Mouse (Mus musculus) forebrain, embryonic 14.5 days (tissue): ENCODE data around the gene Ampd1. TPM values are rescaled to one million over a fixed set of nuclear protein-coding genes. Genes with fewer than 3 reads are reported as not detected.
"Not testable (repeated sequence)": the region's sequence is repeated elsewhere in the genome, so short reads cannot be mapped to it uniquely, and the experiment has no call there.

Experiments used
- ATAC-seq: fragments of 200-750 bp; cut with Nextera tagmentation; 2 replicates; pipeline ENCODE4 v1.8.0; 2017; ENCODE audit warnings: mild to moderate bottlenecking, moderate library complexity
- DNase-seq: peaks from one replicate; pipeline ENCODE4 v3.0.0-alpha.2; 2015; ENCODE audit warnings: low spot score
- H3K27ac ChIP-seq: fragments of 300-500 bp; sonication (generic); 2 replicates; pipeline ENCODE4 v1.5.1; 2014; ENCODE audit warnings: low read depth, mild to moderate bottlenecking, control low read depth, low read length, moderate library complexity
- H3K27me3 ChIP-seq: fragments of 300-500 bp; sonication (generic); replicated peaks from 2 replicates; pipeline ENCODE4 v1.6.1; 2014; ENCODE audit warnings: low read length, control low read depth, mixed read lengths; ENCODE audit not compliant: control insufficient read depth, insufficient read depth
- H3K36me3 ChIP-seq: fragments of 300-500 bp; sonication (generic); 2 replicates; pipeline ENCODE4 v1.6.1; 2014; ENCODE audit warnings: low read length, control low read depth; ENCODE audit not compliant: control insufficient read depth, insufficient read depth
- H3K4me1 ChIP-seq: fragments of 300-500 bp; sonication (generic); 2 replicates; pipeline ENCODE4 v1.6.1; 2014; ENCODE audit warnings: antibody characterized with exemption, low read length, control low read depth; ENCODE audit not compliant: control insufficient read depth, insufficient read depth
- H3K4me2 ChIP-seq: fragments of 300-500 bp; sonication (generic); 2 replicates; pipeline ENCODE4 v1.6.1; 2014; ENCODE audit warnings: mild to moderate bottlenecking, control low read depth, low read length
- H3K4me3 ChIP-seq: fragments of 300-500 bp; sonication (generic); 2 replicates; pipeline ENCODE4 v1.5.1; 2014; ENCODE audit warnings: low read depth, low read length, control low read depth
- H3K9ac ChIP-seq: fragments of 300-500 bp; sonication (generic); 2 replicates; pipeline ENCODE4 v1.6.1; 2014; ENCODE audit warnings: mild to moderate bottlenecking, low read length, control low read depth, moderate library complexity
- H3K9me3 ChIP-seq: fragments of 300-500 bp; sonication (generic); replicated peaks from 2 replicates; pipeline ENCODE4 v1.6.1; 2016; ENCODE audit warnings: low read length, control low read depth, mixed read lengths; ENCODE audit not compliant: control insufficient read depth
- WGBS: fragments of 180-500 bp; shearing (Covaris S2); extraction: QIAGEN DNeasy Blood & Tissue Kit; methylation state at CpG from one replicate; pipeline ENCODE4 v1.1.7; 2014; 5-methylcytosine and 5-hydroxymethylcytosine counted together
- polyA plus RNA-seq: library from polyadenylated mRNA; unstranded; fragments of >200 nt; fragmentation: Nextera tagmentation; extraction: Ambion mirVana; gene quantifications from 2 replicates; pipeline ENCODE4 v1.2.1, GENCODE M21; 2014

Gene Ampd1
- polyA plus RNA-seq, 1 experiment from 2014 or later: not detected

GRCm38 (mm10) chr3:103136414-103137077 is 62.7 kb downstream of the Ampd1 start:
- Histone ChIP-seq H3K27me3 (no peaks in the 10 kb centered on the region), H3K4me3 (no peak overlapping the region), H3K4me1 (no peaks in the 10 kb centered on the region), H3K36me3 (no peaks in the 10 kb centered on the region), H3K9me3 (no peaks in the 10 kb centered on the region), H3K9ac (no peak overlapping the region), H3K27ac (no peak overlapping the region), H3K4me2 (no peak overlapping the region)
- 89% methylated on average over 4 of the region's 4 CpGs for WGBS
- DNase-seq: no peak
- no peak for ATAC-seq

GRCm38 (mm10) chr3:103139047-103139446 is 65.2 kb downstream of the Ampd1 start:
- H3K9me3 ChIP-seq: no peaks in the 10 kb centered on the region
- no peaks in the 10 kb centered on the region for H3K36me3 ChIP-seq
- WGBS: 80% methylated on average over 8 of the region's 8 CpGs
- no peak overlapping the region for H3K27ac ChIP-seq
- ATAC-seq: no peak
- no peaks in the 10 kb centered on the region for H3K27me3 ChIP-seq
- no peak for DNase-seq
- no peak overlapping the region for H3K9ac ChIP-seq
- no peak overlapping the region for H3K4me2 ChIP-seq
- no peaks in the 10 kb centered on the region for H3K4me1 ChIP-seq
- no peak overlapping the region for H3K4me3 ChIP-seq

GRCm38 (mm10) chr3:103140095-103140838 is 66.5 kb downstream of the Ampd1 start:
- not testable (repeated sequence) for DNase-seq, H3K4me2 ChIP-seq, H3K4me3 ChIP-seq, H3K9me3 ChIP-seq, H3K9ac ChIP-seq, H3K4me1 ChIP-seq, H3K27me3 ChIP-seq, H3K36me3 ChIP-seq, ATAC-seq, H3K27ac ChIP-seq
- WGBS: 76% methylated on average over 11 of the region's 11 CpGs

GRCm38 (mm10) chr3:103141287-103141686 is 67.5 kb downstream of the Ampd1 start:
- no peaks in the 10 kb centered on the region for H3K9me3 ChIP-seq
- DNase-seq: peak; percentile 19
- WGBS: 78% methylated on average over 11 of the region's 11 CpGs
- no peaks in the 10 kb centered on the region for H3K27me3 ChIP-seq
- no peaks in the 10 kb centered on the region for H3K36me3 ChIP-seq
- no peak overlapping the region for H3K27ac ChIP-seq
- no peak for ATAC-seq
- no peak overlapping the region for H3K9ac ChIP-seq
- H3K4me3 ChIP-seq: no peak overlapping the region
- H3K4me2 ChIP-seq: no peak overlapping the region
- H3K4me1 ChIP-seq: no peaks in the 10 kb centered on the region

GRCm38 (mm10) chr3:103142366-103142765 is 68.6 kb downstream of the Ampd1 start:
- no peak overlapping the region for H3K4me3 ChIP-seq
- 87% methylated on average over 10 of the region's 10 CpGs for WGBS
- DNase-seq (no peak), ATAC-seq (no peak)
- no peak overlapping the region for H3K9ac ChIP-seq
- H3K27me3 ChIP-seq: no peaks in the 10 kb centered on the region
- H3K4me1 ChIP-seq: no peaks in the 10 kb centered on the region
- no peaks in the 10 kb centered on the region for H3K36me3 ChIP-seq
- no peak overlapping the region for H3K4me2 ChIP-seq
- H3K27ac ChIP-seq: no peak overlapping the region
- H3K9me3 ChIP-seq: no peaks in the 10 kb centered on the region

GRCm38 (mm10) chr3:103145336-103145735 is 71.5 kb downstream of the Ampd1 start:
- Histone ChIP-seq H3K4me2 (no peak overlapping the region), H3K36me3 (no peaks in the 10 kb centered on the region), H3K9ac (no peak overlapping the region), H3K27me3 (no peaks in the 10 kb centered on the region), H3K4me3 (no peak overlapping the region), H3K4me1 (no peaks in the 10 kb centered on the region), H3K27ac (no peak overlapping the region), H3K9me3 (no peaks in the 10 kb centered on the region)
- ATAC-seq: no peak
- no peak for DNase-seq
- 74% methylated on average over 2 of the region's 2 CpGs for WGBS

- Histone ChIP-seq H3K27ac (no peak overlapping the region), H3K9ac (no peak overlapping the region), H3K36me3 (no peaks in the 10 kb centered on the region), H3K4me1 (no peaks in the 10 kb centered on the region), H3K4me3 (no peak overlapping the region), H3K4me2 (no peak overlapping the region), H3K9me3 (no peaks in the 10 kb centered on the region), H3K27me3 (no peaks in the 10 kb centered on the region)
- 71% methylated on average over 4 of the region's 4 CpGs for WGBS
- ATAC-seq (no peak), DNase-seq (no peak)
Measured at GRCm38 (mm10) chr3:103145791-103146190, 72.0 kb downstream of the Ampd1 start.

- ATAC-seq (peak; percentile 55; the same call in 1 of the 2 replicates), DNase-seq (peak; percentile 31)
- H3K4me1 ChIP-seq: no peaks in the 10 kb centered on the region
- no peaks in the 10 kb centered on the region for H3K27me3 ChIP-seq
- H3K27ac ChIP-seq: no peak overlapping the region; the same call in 1 of the 2 replicates
- no peak overlapping the region for H3K9ac ChIP-seq
- H3K36me3 ChIP-seq: no peaks in the 10 kb centered on the region
- H3K4me3 ChIP-seq: no peak overlapping the region
- H3K4me2 ChIP-seq: no peak overlapping the region
- H3K9me3 ChIP-seq: no peaks in the 10 kb centered on the region
- WGBS: 54% methylated on average over 23 of the region's 23 CpGs
Measured at GRCm38 (mm10) chr3:103146330-103147166, 72.7 kb downstream of the Ampd1 start.
